Comparison of ENCODE assay signal across 10 mouse cellular contexts in genomic region chr8:121675701-121676100, GRCm38 (mm10). TPM values are rescaled to one million over a fixed set of nuclear protein-coding genes. Genes with fewer than 3 reads are reported as not detected.
A peak's percentile ranks its signal among the peaks of the same experiment; 100 is the strongest.
DNase-seq lines count a peak whose midpoint lies in the region; ATAC-seq lines count a peak whose summit lies in the region.
"Had no signal": no experiment of that assay in that cellular context is flagged by ENCODE, and none has a peak within 500 bp of the region (broad histone marks: within the 10 kb centered on the region; RNA-seq: fewer than 3 reads in every experiment).

No protein-coding gene starts in this region.

- H3K27me3 ChIP-seq in kidney, embryonic 15.5 days: no peaks in the 10 kb centered on the region
- peaks cover 2% of the 10 kb centered on the region; the same call in 1 of the 2 replicates for H3K27me3 ChIP-seq in forebrain, embryonic 13.5 days

- no peaks in the 10 kb centered on the region for H3K36me3 ChIP-seq in kidney, embryonic 15.5 days
- no peaks in the 10 kb centered on the region for H3K36me3 ChIP-seq in forebrain, embryonic 13.5 days (ENCODE audit: poor library complexity, severe bottlenecking)
- H3K36me3 ChIP-seq: liver, embryonic 15.5 days had no signal

- H3K9me3 ChIP-seq in kidney, embryonic 15.5 days (replicated peaks): no peaks in the 10 kb centered on the region
- H3K9me3 ChIP-seq in forebrain, embryonic 13.5 days (replicated peaks): no peaks in the 10 kb centered on the region
- H3K9me3 ChIP-seq: liver, embryonic 15.5 days had no signal

- DNase-seq in left cerebral cortex, postnatal 25 days (ENCODE audit: low spot score in 2 of 2): peak; percentile 45 to 58
- DNase-seq in left cerebral cortex, adult 18-20 months (ENCODE audit: low spot score in 2 of 2): no peak
- DNase-seq in brain, adult 2 months (ENCODE audit: low read depth, low spot score): peak; percentile 61
- DNase-seq in ovary, postnatal 14 days (ENCODE audit: low spot score): peak; percentile 50
- no peak for DNase-seq in embryo, embryonic 10.5 days (ENCODE audit: low spot score)
- DNase-seq: retina, postnatal 1 day had no signal

- intact Hi-C loops in left cerebral cortex, postnatal 25 days (cut with DNase I): no loop called here

- H3K9ac ChIP-seq in kidney, embryonic 15.5 days: no peak overlapping the region
- no peak overlapping the region for H3K9ac ChIP-seq in forebrain, embryonic 13.5 days
- H3K9ac ChIP-seq: liver, embryonic 15.5 days had no signal

- no peak overlapping the region for H3K4me3 ChIP-seq in kidney, embryonic 15.5 days (replicated peaks)
- H3K4me3 ChIP-seq in forebrain, embryonic 13.5 days: no peak overlapping the region
- H3K4me3 ChIP-seq: liver, embryonic 15.5 days had no signal

- no peak for ATAC-seq in kidney, embryonic 15.5 days (replicated peaks; ENCODE audit: low FRiP score)
- no peak for ATAC-seq in forebrain, embryonic 13.5 days

- no peak overlapping the region for H3K27ac ChIP-seq in kidney, embryonic 15.5 days
- no peak overlapping the region for H3K27ac ChIP-seq in forebrain, embryonic 13.5 days
- H3K27ac ChIP-seq: liver, embryonic 15.5 days had no signal

- H3K4me1 ChIP-seq in kidney, embryonic 15.5 days: no peaks in the 10 kb centered on the region
- no peaks in the 10 kb centered on the region for H3K4me1 ChIP-seq in forebrain, embryonic 13.5 days
- H3K4me1 ChIP-seq: liver, embryonic 15.5 days had no signal

- H3K4me2 ChIP-seq in kidney, embryonic 15.5 days: peak overlapping the region; percentile 1; the same call in 1 of the 2 replicates
- H3K4me2 ChIP-seq in forebrain, embryonic 13.5 days: no peak overlapping the region
- H3K4me2 ChIP-seq: liver, embryonic 15.5 days had no signal

- 42% methylated on average over 20 of the region's 20 CpGs for WGBS in kidney, embryonic 15.5 days
- WGBS in forebrain, embryonic 13.5 days: 64% methylated on average over 20 of the region's 20 CpGs

RNA-seq across cellular contexts. Expression of gene Zcchc14, which starts 23.0 kb away (rescaled TPM):
- 10 to 100 TPM; 63.2 to 71.9 TPM for total RNA-seq in left cerebral cortex, postnatal 25 days (2021)
- total RNA-seq in left cerebral cortex, adult 18-20 months (2021): 10 to 100 TPM; 63.2 to 68.7 TPM
- polyA plus RNA-seq in kidney, embryonic 15.5 days (2015; fragmentation: Nextera tagmentation; extraction: Ambion mirVana): 16.3 and 17.2 TPM in 2 replicates
- 30.0 and 33.7 TPM in 2 replicates for polyA plus RNA-seq in forebrain, embryonic 13.5 days (2015; fragmentation: Nextera tagmentation; extraction: Ambion mirVana)

RNA-seq across cellular contexts. Expression of gene Jph3, which starts 53.7 kb away (rescaled TPM):
- total RNA-seq in left cerebral cortex, postnatal 25 days (2021): 100 to 1,000 TPM; 254 to 260 TPM
- total RNA-seq in left cerebral cortex, adult 18-20 months (2021): 100 to 1,000 TPM; 271 to 301 TPM
- 0.85 and 1.3 TPM in 2 replicates for polyA plus RNA-seq in kidney, embryonic 15.5 days (2015; fragmentation: Nextera tagmentation; extraction: Ambion mirVana)
- polyA plus RNA-seq in forebrain, embryonic 13.5 days (2015; fragmentation: Nextera tagmentation; extraction: Ambion mirVana): 34.9 and 36.7 TPM in 2 replicates
- total RNA-seq: heart, postnatal 14 days had no signal

Comparison
In these comparisons a context has a peak if more than half of its experiments do, and no peak if none do; other contexts are left out.
1. DNase-seq: peak in left cerebral cortex, postnatal 25 days (2 of 2), brain, adult 2 months (single experiment) and ovary, postnatal 14 days (single experiment); none in left cerebral cortex, adult 18-20 months (0 of 2) and embryo, embryonic 10.5 days (single experiment).